Mouse (Mus musculus): Measurements from ENCODE around the gene Caln1.

- TF ChIP-seq POLR2A (IDR thresholded peaks at IDR 0.05; ENCODE audit: extremely low read depth, insufficient read depth, low read length) (no peak), CTCF (IDR thresholded peaks at IDR 0.05; ENCODE audit: low read depth, low read length) (peak; percentile 100)
These were observed 484.1 kb downstream of the Caln1 start for GRCm38 (mm10) chr5:130853371-130853770.

All from liver, adult 2 months (tissue).